Mouse (Mus musculus): ENCODE results near the gene Bid.
"Not testable (repeated sequence)": the region's sequence is repeated elsewhere in the genome, so short reads cannot be mapped to it uniquely, and the experiment has no call there.

The Bid gene

GRCm38 (mm10) chr6:120934176-120934575 lies 17.5 kb upstream of the Bid start:
- DNase-seq (ENCODE audit: low spot score): peak; percentile 59

GRCm38 (mm10) chr6:120933670-120934069 lies 17.0 kb upstream of the Bid start:
- DNase-seq (ENCODE audit: low spot score): no peak

GRCm38 (mm10) chr6:120932597-120932996 lies 15.9 kb upstream of the Bid start:
- peak; percentile 69 for DNase-seq (ENCODE audit: low spot score)

GRCm38 (mm10) chr6:120930450-120931306 lies 14.0 kb upstream of the Bid start:
- DNase-seq (ENCODE audit: low spot score): no peak

GRCm38 (mm10) chr6:120929421-120929820 lies 12.8 kb upstream of the Bid start:
- DNase-seq (ENCODE audit: low spot score): no peak

- DNase-seq (ENCODE audit: low spot score): no peak
These were observed 11.1 kb upstream of the Bid start for GRCm38 (mm10) chr6:120927765-120928164.

- no peak for DNase-seq (ENCODE audit: low spot score)
These were observed 10.2 kb upstream of the Bid start for GRCm38 (mm10) chr6:120926880-120927279.

GRCm38 (mm10) chr6:120924791-120925321 lies 8.2 kb upstream of the Bid start:
- DNase-seq (ENCODE audit: low spot score): not testable (repeated sequence)

GRCm38 (mm10) chr6:120917975-120918374 lies 1.3 kb upstream of the Bid start:
- DNase-seq (ENCODE audit: low spot score): no peak

- DNase-seq (ENCODE audit: low spot score): peak; percentile 26
These were observed 574 bp upstream of the Bid start for GRCm38 (mm10) chr6:120916972-120917881.

- DNase-seq (ENCODE audit: low spot score): no peak
These were observed 1.0 kb downstream of the Bid start for GRCm38 (mm10) chr6:120915649-120915975.

- DNase-seq (ENCODE audit: low spot score): peak; percentile 60
These were observed 1.6 kb downstream of the Bid start for GRCm38 (mm10) chr6:120914911-120915648.

GRCm38 (mm10) chr6:120914533-120914910 lies 2.1 kb downstream of the Bid start:
- no peak for DNase-seq (ENCODE audit: low spot score)

- no peak for DNase-seq (ENCODE audit: low spot score)
These were observed 2.9 kb downstream of the Bid start for GRCm38 (mm10) chr6:120913783-120914182.

- no peak for DNase-seq (ENCODE audit: low spot score)
These were observed 3.7 kb downstream of the Bid start for GRCm38 (mm10) chr6:120912931-120913330.

GRCm38 (mm10) chr6:120911213-120912007 lies 5.2 kb downstream of the Bid start:
- no peak for DNase-seq (ENCODE audit: low spot score)

GRCm38 (mm10) chr6:120909501-120909900 lies 7.2 kb downstream of the Bid start:
- DNase-seq (ENCODE audit: low spot score): no peak

GRCm38 (mm10) chr6:120907876-120908597 lies 8.6 kb downstream of the Bid start:
- not testable (repeated sequence) for DNase-seq (ENCODE audit: low spot score)

GRCm38 (mm10) chr6:120906521-120906920 lies 10.1 kb downstream of the Bid start:
- DNase-seq (ENCODE audit: low spot score): no peak

- no peak for DNase-seq (ENCODE audit: low spot score)
These were observed 11.5 kb downstream of the Bid start for GRCm38 (mm10) chr6:120905111-120905510.

GRCm38 (mm10) chr6:120903961-120904360 lies 12.7 kb downstream of the Bid start:
- no peak for DNase-seq (ENCODE audit: low spot score)
